Mouse (Mus musculus) G1E (cell line): ENCODE measurements around the gene 2810408A11Rik. TPM values are rescaled to one million over a fixed set of nuclear protein-coding genes. Genes with fewer than 3 reads are reported as not detected.

ENCODE experiments used
- ATAC-seq: 2 replicates; pipeline ENCODE4 v1.8.0; 2016; ENCODE audit warnings: mild to moderate bottlenecking; ENCODE audit not compliant: insufficient number of reproducible peaks, poor library complexity, low FRiP score, severe bottlenecking; ENCODE audit errors: extremely low read depth
- DNase-seq: peaks from one replicate; pipeline ENCODE4 v3.0.0; 2012; ENCODE audit warnings: low spot score
- H3K27me3 ChIP-seq: 2 replicates; pipeline ENCODE4 v1.6.1; 2012; ENCODE audit warnings: mild to moderate bottlenecking, low read length, inconsistent platforms; ENCODE audit not compliant: insufficient read depth
- H3K36me3 ChIP-seq: replicated peaks from 2 replicates; pipeline ENCODE3; 2012; ENCODE audit warnings: mild to moderate bottlenecking, inconsistent platforms
- H3K4me1 ChIP-seq: 2 replicates; pipeline ENCODE4 v1.6.1; 2012; ENCODE audit warnings: low read depth, low read length, inconsistent platforms, mixed read lengths; ENCODE audit not compliant: insufficient read depth
- H3K4me3 ChIP-seq: 2 replicates; pipeline ENCODE4 v1.5.1; 2012; ENCODE audit warnings: low read depth, mild to moderate bottlenecking, inconsistent platforms, low read length, moderate library complexity, mixed read lengths
- H3K9me3 ChIP-seq: replicated peaks from 2 replicates; pipeline ENCODE4 v1.6.1; 2012; ENCODE audit warnings: inconsistent platforms
- CTCF ChIP-seq: IDR thresholded peaks from 2 replicates; pipeline ENCODE4 v1.5.1; 2012; ENCODE audit warnings: low read depth, low read length, inconsistent platforms, mixed read lengths
- GATA1 ChIP-seq: IDR thresholded peaks from 2 replicates; pipeline ENCODE4 v1.6.1; 2012; ENCODE audit warnings: borderline replicate concordance, low read length, inconsistent platforms, mixed read lengths
- GATA2 ChIP-seq: IDR thresholded peaks from 2 replicates; pipeline ENCODE4 v1.6.1; 2012; ENCODE audit warnings: low read depth, low read length, inconsistent platforms, borderline replicate concordance
- POLR2AphosphoS5 ChIP-seq: IDR thresholded peaks from 2 replicates; pipeline ENCODE4 v1.6.1; 2012; ENCODE audit warnings: low read depth, low read length, inconsistent platforms; ENCODE audit not compliant: insufficient replicate concordance
- TAL1 ChIP-seq: conservative IDR thresholded peaks from 2 replicates; pipeline ENCODE4 v1.6.1; 2012; ENCODE audit warnings: low read depth, low read length, inconsistent platforms, mixed read lengths
- polyA plus RNA-seq: library from polyadenylated mRNA; stranded (reverse); fragments of >175 nt; gene quantifications from 2 replicates; pipeline ENCODE4 v1.2.3, GENCODE M21; 2012
- total RNA-seq, 2 experiments: library from RNA; stranded (forward) in 1 of 2; stranded (reverse) in 1 of 2; fragments of 200-1000 nt in 1 of 2; fragments of >200 nt in 1 of 2; fragmentation: Nextera tagmentation in 1 of 2; gene quantifications; 2 replicates each; pipeline ENCODE4 v1.2.3; 2014 to 2017

Gene 2810408A11Rik
- total and polyA plus RNA-seq, 3 experiments: 1.2 to 6.6 (median 4.4) TPM

DNA sequence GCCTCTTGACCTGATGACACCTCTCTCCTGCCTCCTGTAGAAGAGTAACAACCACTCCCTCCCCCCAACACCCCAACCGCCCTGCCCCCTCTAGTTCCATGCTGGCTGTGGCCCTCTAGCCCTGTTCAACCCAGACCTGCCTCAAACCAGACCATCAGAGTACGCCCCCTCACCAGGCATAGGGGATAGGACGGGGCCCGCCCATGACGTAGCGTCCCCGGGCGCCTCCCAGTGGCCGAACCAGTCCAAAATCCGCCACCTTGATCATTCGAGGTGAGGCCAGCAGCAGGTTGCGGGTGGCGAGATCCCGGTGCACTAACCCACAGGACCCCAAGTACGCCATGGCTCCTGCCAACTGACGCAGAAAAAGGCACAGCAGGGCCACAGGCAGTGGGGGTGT lies 45.4 kb downstream of the 2810408A11Rik start:
- peak overlapping the region; percentile 59; the same call in 1 of the 2 replicates for H3K4me3 ChIP-seq

DNA sequence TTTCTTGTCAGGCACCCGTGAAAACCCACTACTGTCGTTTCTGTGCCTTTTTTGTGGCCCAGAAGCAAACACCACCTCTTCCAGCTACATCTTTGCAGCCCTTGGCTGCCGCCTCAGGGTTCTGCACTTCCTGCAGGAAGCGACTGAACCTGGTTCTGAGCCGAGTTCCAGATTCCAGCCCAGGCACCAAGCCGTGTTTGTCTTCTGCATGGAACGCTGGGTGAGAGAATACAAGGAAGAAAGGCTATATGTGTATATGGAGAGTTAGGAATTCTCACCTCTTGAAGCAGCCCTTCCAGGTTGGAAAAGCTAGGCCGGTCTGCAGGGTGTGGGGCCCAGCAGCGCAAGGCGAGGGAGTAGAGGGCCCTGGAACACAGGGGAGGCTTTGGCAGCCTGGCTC lies 46.1 kb downstream of the 2810408A11Rik start:
- Histone ChIP-seq H3K4me1 (peaks cover 71% of the 10 kb centered on the region), H3K4me3 (peak overlapping the region; percentile 59; the same call in 1 of the 2 replicates), H3K27me3 (peaks cover 21% of the 10 kb centered on the region), H3K9me3 (no peaks in the 10 kb centered on the region), H3K36me3 (peaks cover 36% of the 10 kb centered on the region)
- DNase-seq: no peak
- TF ChIP-seq GATA2 (no peak), TAL1 (no peak), GATA1 (no peak), CTCF (no peak), POLR2AphosphoS5 (no peak)
- ATAC-seq: no peak

More for the DNA sequence above, 45.4 kb downstream of the 2810408A11Rik start:
- Histone ChIP-seq H3K27me3 (peaks cover 26% of the 10 kb centered on the region), H3K9me3 (no peaks in the 10 kb centered on the region), H3K4me1 (peaks cover 65% of the 10 kb centered on the region), H3K36me3 (peaks cover 29% of the 10 kb centered on the region)
- TF ChIP-seq POLR2AphosphoS5: no peak
- peak; percentile 21; the same call in 1 of the 2 replicates for TF ChIP-seq CTCF
- ATAC-seq: no peak
- DNase-seq: peak; percentile 72

DNA sequence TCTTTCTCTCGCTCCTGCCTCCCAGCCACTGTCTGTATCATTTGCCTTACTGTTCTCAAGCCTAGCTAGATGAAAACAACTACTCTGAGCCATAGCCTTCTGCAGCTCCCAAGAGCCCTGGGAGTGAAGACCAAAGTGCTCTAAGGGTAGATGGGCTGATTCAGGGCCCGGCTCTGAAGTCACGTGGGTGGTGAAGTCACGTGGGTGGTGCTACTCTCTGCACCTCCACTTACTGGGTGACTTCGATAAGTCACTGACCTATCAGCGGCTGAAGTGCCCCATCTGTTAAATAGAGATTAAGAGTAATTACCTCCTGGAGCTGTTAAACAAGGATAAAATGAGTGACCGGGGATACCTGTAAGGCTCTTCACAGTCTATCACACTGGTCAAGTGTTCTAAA lies 46.8 kb downstream of the 2810408A11Rik start:
- Histone ChIP-seq H3K9me3 (no peaks in the 10 kb centered on the region), H3K27me3 (peaks cover 18% of the 10 kb centered on the region), H3K36me3 (peaks cover 43% of the 10 kb centered on the region), H3K4me3 (peak overlapping the region; percentile 67; the same call in 1 of the 2 replicates), H3K4me1 (peaks cover 73% of the 10 kb centered on the region)
- TF ChIP-seq TAL1 (peak; percentile 96), GATA2 (no peak)
- peak; percentile 89 for ATAC-seq
- peak; percentile 95 for DNase-seq

DNA sequence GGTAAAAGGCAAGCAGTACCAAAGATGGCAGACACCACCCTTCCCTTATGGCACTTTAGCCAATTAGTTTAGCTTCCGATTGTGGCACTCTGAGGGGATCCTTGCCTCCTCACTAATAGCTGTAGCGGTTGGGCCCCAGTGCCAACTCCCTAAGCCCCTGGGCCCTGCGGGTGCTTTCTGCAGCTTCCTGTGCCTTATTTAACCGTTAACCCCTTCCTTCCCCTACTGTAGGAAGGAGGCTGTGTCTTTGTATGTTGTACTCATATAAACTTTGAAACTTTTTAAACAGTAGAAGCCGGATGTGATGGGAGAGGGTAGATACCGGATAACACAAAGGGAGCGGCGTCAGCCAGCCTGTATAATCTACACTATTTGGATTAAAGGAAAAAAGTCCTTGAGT lies 50.0 kb downstream of the 2810408A11Rik start:
- TF ChIP-seq TAL1: no peak
- no peak for TF ChIP-seq POLR2AphosphoS5
- no peak for TF ChIP-seq GATA1
- TF ChIP-seq CTCF: no peak
- no peak for TF ChIP-seq GATA2
- ATAC-seq: no peak
- no peaks in the 10 kb centered on the region for H3K27me3 ChIP-seq
- peaks cover 61% of the 10 kb centered on the region for H3K36me3 ChIP-seq
- no peak overlapping the region for H3K4me3 ChIP-seq
- peaks cover 89% of the 10 kb centered on the region for H3K4me1 ChIP-seq
- no peak for DNase-seq
- H3K9me3 ChIP-seq: no peaks in the 10 kb centered on the region

DNA sequence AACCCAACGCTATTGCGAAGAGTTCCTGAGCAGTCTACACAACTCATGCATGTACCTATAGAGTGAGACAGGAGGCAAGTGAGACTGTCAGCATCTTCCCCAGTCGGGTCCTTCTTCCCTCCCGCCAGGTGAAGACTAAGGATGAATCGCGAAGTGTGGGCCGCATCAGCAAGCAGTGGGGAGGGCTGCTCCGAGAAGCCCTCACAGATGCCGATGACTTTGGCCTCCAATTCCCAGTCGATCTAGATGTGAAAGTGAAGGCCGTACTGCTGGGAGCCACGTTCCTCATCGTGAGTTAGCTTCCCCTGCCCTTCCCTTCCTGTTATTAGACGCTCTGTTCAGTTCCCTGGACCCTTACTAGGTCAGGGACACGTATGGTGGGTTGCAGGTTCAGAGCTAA lies 50.9 kb downstream of the 2810408A11Rik start:
- H3K36me3 ChIP-seq: peaks cover 61% of the 10 kb centered on the region
- no peak for DNase-seq
- no peak for TF ChIP-seq POLR2AphosphoS5
- TF ChIP-seq GATA1: no peak
- no peak for TF ChIP-seq GATA2
- no peak for TF ChIP-seq TAL1
- no peak for TF ChIP-seq CTCF
- ATAC-seq: no peak
- H3K27me3 ChIP-seq: no peaks in the 10 kb centered on the region
- H3K4me1 ChIP-seq: peaks cover 88% of the 10 kb centered on the region
- H3K4me3 ChIP-seq: no peak overlapping the region
- H3K9me3 ChIP-seq: no peaks in the 10 kb centered on the region

DNA sequence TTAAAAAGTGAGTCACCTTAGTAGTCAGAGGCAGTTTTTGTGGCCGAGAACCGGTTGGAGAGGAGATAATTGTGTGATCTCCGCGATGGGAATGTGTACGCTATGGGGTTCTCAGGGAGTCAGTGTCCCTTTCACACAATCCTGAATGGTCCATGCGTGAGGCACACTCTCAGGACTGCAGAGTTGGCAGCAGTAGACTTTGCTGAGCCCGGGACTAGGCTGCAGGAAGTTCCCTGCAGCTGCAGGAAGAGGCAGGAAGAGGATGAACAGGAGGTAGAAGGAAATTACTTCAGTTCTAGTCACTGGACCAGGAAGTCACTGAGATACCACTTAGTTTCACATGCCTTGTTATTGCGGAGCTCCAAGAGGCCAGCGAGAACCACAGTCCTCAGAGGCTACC lies 51.7 kb downstream of the 2810408A11Rik start:
- DNase-seq (no peak), ATAC-seq (no peak)
- TF ChIP-seq POLR2AphosphoS5 (no peak), TAL1 (no peak), GATA2 (no peak), CTCF (no peak), GATA1 (no peak)
- Histone ChIP-seq H3K9me3 (no peaks in the 10 kb centered on the region), H3K27me3 (no peaks in the 10 kb centered on the region), H3K4me1 (peaks cover 80% of the 10 kb centered on the region), H3K36me3 (peaks cover 61% of the 10 kb centered on the region), H3K4me3 (no peak overlapping the region)

DNA sequence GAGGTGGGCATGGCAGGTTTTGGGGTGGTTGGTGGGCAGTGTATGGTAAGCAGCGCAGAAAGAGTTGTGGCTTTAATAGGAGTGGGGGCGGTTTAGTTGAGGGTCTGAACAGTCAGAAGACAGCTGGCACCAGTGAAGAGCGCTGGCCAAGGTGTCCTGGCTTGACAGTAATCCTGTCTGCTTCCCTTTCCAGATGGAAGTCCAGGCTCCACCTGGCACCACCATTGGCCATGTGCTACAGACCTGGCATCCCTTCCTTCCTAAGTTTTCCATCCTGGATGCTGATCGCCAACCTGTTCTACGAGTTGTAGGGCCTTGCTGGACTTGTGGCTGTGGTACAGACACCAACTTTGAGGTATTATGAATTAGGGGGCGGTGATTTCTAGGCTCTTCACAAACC lies 52.8 kb downstream of the 2810408A11Rik start:
- H3K36me3 ChIP-seq: peaks cover 58% of the 10 kb centered on the region
- ATAC-seq: no peak
- no peaks in the 10 kb centered on the region for H3K27me3 ChIP-seq

More for the DNA sequence above, 52.8 kb downstream of the 2810408A11Rik start:
- Histone ChIP-seq H3K4me3 (peak overlapping the region; percentile 78; the same call in 1 of the 2 replicates), H3K4me1 (peaks cover 72% of the 10 kb centered on the region), H3K9me3 (no peaks in the 10 kb centered on the region)
- no peak for DNase-seq
- TF ChIP-seq CTCF (no peak), GATA1 (no peak), TAL1 (no peak), POLR2AphosphoS5 (no peak), GATA2 (no peak)

Other genes with a start within 250 kb of the 2810408A11Rik start
Only the 20 nearest of the 40 such genes appear.
- gene Gm39566, start 85.7 kb downstream of the 2810408A11Rik start, total RNA-seq (2014; fragmentation: Nextera tagmentation): not detected in 2 replicates
- 0.05 and 0.06 TPM in 2 replicates for gene Gm39566, start 85.7 kb downstream of the 2810408A11Rik start, total RNA-seq (2017)
- not detected in 2 replicates for gene Gm39566, start 85.7 kb downstream of the 2810408A11Rik start, polyA plus RNA-seq
- not detected in 2 replicates for gene Spem2, start 82.5 kb downstream of the 2810408A11Rik start, total RNA-seq (2014; fragmentation: Nextera tagmentation)
- not detected in 2 replicates for gene Spem2, start 82.5 kb downstream of the 2810408A11Rik start, total RNA-seq (2017)
- not detected in 2 replicates for gene Spem2, start 82.5 kb downstream of the 2810408A11Rik start, polyA plus RNA-seq
- gene Spem1, start 78.8 kb downstream of the 2810408A11Rik start, total RNA-seq (2014; fragmentation: Nextera tagmentation): not detected in 2 replicates
- gene Spem1, start 78.8 kb downstream of the 2810408A11Rik start, total RNA-seq (2017): 0.11 TPM in 1 of 2 replicates, not detected in the other
- not detected in 2 replicates for gene Spem1, start 78.8 kb downstream of the 2810408A11Rik start, polyA plus RNA-seq
- gene Nlgn2, start 63.2 kb downstream of the 2810408A11Rik start, total RNA-seq (2014; fragmentation: Nextera tagmentation): 3.0 and 6.8 TPM in 2 replicates
- 0.93 and 1.5 TPM in 2 replicates for gene Nlgn2, start 63.2 kb downstream of the 2810408A11Rik start, total RNA-seq (2017)
- 3.1 and 3.5 TPM in 2 replicates for gene Nlgn2, start 63.2 kb downstream of the 2810408A11Rik start, polyA plus RNA-seq
- gene Tmem256, start 62.5 kb downstream of the 2810408A11Rik start, total RNA-seq (2014; fragmentation: Nextera tagmentation): 116 and 202 TPM in 2 replicates
- gene Tmem256, start 62.5 kb downstream of the 2810408A11Rik start, total RNA-seq (2017): 409 and 434 TPM in 2 replicates
- 513 and 777 TPM in 2 replicates for gene Tmem256, start 62.5 kb downstream of the 2810408A11Rik start, polyA plus RNA-seq
- gene Plscr3, start 54.6 kb downstream of the 2810408A11Rik start, total RNA-seq (2014; fragmentation: Nextera tagmentation): 26.2 and 32.3 TPM in 2 replicates
- gene Plscr3, start 54.6 kb downstream of the 2810408A11Rik start, total RNA-seq (2017): 9.3 and 12.1 TPM in 2 replicates
- 54.2 and 61.1 TPM in 2 replicates for gene Plscr3, start 54.6 kb downstream of the 2810408A11Rik start, polyA plus RNA-seq
- 4.3 and 9.0 TPM in 2 replicates for gene Tnk1, start 42.3 kb downstream of the 2810408A11Rik start, total RNA-seq (2014; fragmentation: Nextera tagmentation)
- gene Tnk1, start 42.3 kb downstream of the 2810408A11Rik start, total RNA-seq (2017): 0.82 and 1.5 TPM in 2 replicates
- 0.47 and 0.95 TPM in 2 replicates for gene Tnk1, start 42.3 kb downstream of the 2810408A11Rik start, polyA plus RNA-seq
- not detected in 2 replicates for gene Tmem95, start 23.0 kb downstream of the 2810408A11Rik start, total RNA-seq (2014; fragmentation: Nextera tagmentation)
- not detected in 2 replicates for gene Tmem95, start 23.0 kb downstream of the 2810408A11Rik start, total RNA-seq (2017)
- gene Tmem95, start 23.0 kb downstream of the 2810408A11Rik start, polyA plus RNA-seq: not detected in 2 replicates
- gene Kctd11, start 19.6 kb downstream of the 2810408A11Rik start, total RNA-seq (2014; fragmentation: Nextera tagmentation): 0.90 TPM in 1 of 2 replicates, not detected in the other
- 0.52 and 0.55 TPM in 2 replicates for gene Kctd11, start 19.6 kb downstream of the 2810408A11Rik start, total RNA-seq (2017)
- gene Kctd11, start 19.6 kb downstream of the 2810408A11Rik start, polyA plus RNA-seq: 0.34 and 0.39 TPM in 2 replicates
- gene Acap1, start 5.4 kb downstream of the 2810408A11Rik start, total RNA-seq (2014; fragmentation: Nextera tagmentation): 94.6 and 98.7 TPM in 2 replicates
- 103 and 118 TPM in 2 replicates for gene Acap1, start 5.4 kb downstream of the 2810408A11Rik start, total RNA-seq (2017)
- 184 and 216 TPM in 2 replicates for gene Acap1, start 5.4 kb downstream of the 2810408A11Rik start, polyA plus RNA-seq
- gene Neurl4, start 85 bp upstream of the 2810408A11Rik start, total RNA-seq (2014; fragmentation: Nextera tagmentation): 25.7 and 39.6 TPM in 2 replicates
- gene Neurl4, start 85 bp upstream of the 2810408A11Rik start, total RNA-seq (2017): 27.2 and 30.2 TPM in 2 replicates
- 87.0 and 110 TPM in 2 replicates for gene Neurl4, start 85 bp upstream of the 2810408A11Rik start, polyA plus RNA-seq
- 305 and 344 TPM in 2 replicates for gene Gps2, start 12.9 kb upstream of the 2810408A11Rik start, total RNA-seq (2014; fragmentation: Nextera tagmentation)
- 44.9 and 45.8 TPM in 2 replicates for gene Gps2, start 12.9 kb upstream of the 2810408A11Rik start, total RNA-seq (2017)
- 203 and 216 TPM in 2 replicates for gene Gps2, start 12.9 kb upstream of the 2810408A11Rik start, polyA plus RNA-seq
- gene Eif5a, start 21.0 kb upstream of the 2810408A11Rik start, total RNA-seq (2014; fragmentation: Nextera tagmentation): 1,285 and 1,536 TPM in 2 replicates
- 763 and 764 TPM in 2 replicates for gene Eif5a, start 21.0 kb upstream of the 2810408A11Rik start, total RNA-seq (2017)
- 2,879 and 2,909 TPM in 2 replicates for gene Eif5a, start 21.0 kb upstream of the 2810408A11Rik start, polyA plus RNA-seq
- gene Ybx2, start 34.8 kb upstream of the 2810408A11Rik start, total RNA-seq (2014; fragmentation: Nextera tagmentation): 1.4 and 1.6 TPM in 2 replicates
- gene Ybx2, start 34.8 kb upstream of the 2810408A11Rik start, total RNA-seq (2017): 0.23 TPM in 1 of 2 replicates, not detected in the other
- gene Ybx2, start 34.8 kb upstream of the 2810408A11Rik start, polyA plus RNA-seq: 0.04 TPM in 1 of 2 replicates, not detected in the other
- 0.39 and 10.6 TPM in 2 replicates for gene Slc2a4, start 47.2 kb upstream of the 2810408A11Rik start, total RNA-seq (2014; fragmentation: Nextera tagmentation)
- gene Slc2a4, start 47.2 kb upstream of the 2810408A11Rik start, total RNA-seq (2017): 0.06 and 0.16 TPM in 2 replicates
- 0.16 TPM in 1 of 2 replicates, not detected in the other for gene Slc2a4, start 47.2 kb upstream of the 2810408A11Rik start, polyA plus RNA-seq
- not detected in 2 replicates for gene Cldn7, start 63.8 kb upstream of the 2810408A11Rik start, total RNA-seq (2014; fragmentation: Nextera tagmentation)
- gene Cldn7, start 63.8 kb upstream of the 2810408A11Rik start, total RNA-seq (2017): not detected in 2 replicates
- gene Cldn7, start 63.8 kb upstream of the 2810408A11Rik start, polyA plus RNA-seq: not detected in 2 replicates
- 164 and 177 TPM in 2 replicates for gene Ctdnep1, start 80.2 kb upstream of the 2810408A11Rik start, total RNA-seq (2014; fragmentation: Nextera tagmentation)
- gene Ctdnep1, start 80.2 kb upstream of the 2810408A11Rik start, total RNA-seq (2017): 36.2 and 37.4 TPM in 2 replicates
- 227 and 274 TPM in 2 replicates for gene Ctdnep1, start 80.2 kb upstream of the 2810408A11Rik start, polyA plus RNA-seq
- 54.5 and 72.7 TPM in 2 replicates for gene Elp5, start 81.5 kb upstream of the 2810408A11Rik start, total RNA-seq (2014; fragmentation: Nextera tagmentation)
- gene Elp5, start 81.5 kb upstream of the 2810408A11Rik start, total RNA-seq (2017): 69.9 and 84.5 TPM in 2 replicates
- gene Elp5, start 81.5 kb upstream of the 2810408A11Rik start, polyA plus RNA-seq: 10.3 and 10.4 TPM in 2 replicates
- gene Gabarap, start 90.2 kb upstream of the 2810408A11Rik start, total RNA-seq (2014; fragmentation: Nextera tagmentation): 762 and 788 TPM in 2 replicates
- 569 and 637 TPM in 2 replicates for gene Gabarap, start 90.2 kb upstream of the 2810408A11Rik start, total RNA-seq (2017)
- 265 and 345 TPM in 2 replicates for gene Gabarap, start 90.2 kb upstream of the 2810408A11Rik start, polyA plus RNA-seq
- 47.0 and 56.4 TPM in 2 replicates for gene Phf23, start 94.8 kb upstream of the 2810408A11Rik start, total RNA-seq (2014; fragmentation: Nextera tagmentation)
- 84.0 and 84.4 TPM in 2 replicates for gene Phf23, start 94.8 kb upstream of the 2810408A11Rik start, total RNA-seq (2017)
- gene Phf23, start 94.8 kb upstream of the 2810408A11Rik start, polyA plus RNA-seq: 92.1 and 95.5 TPM in 2 replicates